Mouse (Mus musculus): ENCODE data around the gene Pitpnm1. TPM values are rescaled to one million over a fixed set of nuclear protein-coding genes. Genes with fewer than 3 reads are reported as not detected.
"Not testable (repeated sequence)": the region's sequence is repeated elsewhere in the genome, so short reads cannot be mapped to it uniquely, and the experiment has no call there.

The Pitpnm1 gene
- total and polyA plus RNA-seq, 2 experiments from 2014 or later, result 82.9 to 127 TPM

DNA sequence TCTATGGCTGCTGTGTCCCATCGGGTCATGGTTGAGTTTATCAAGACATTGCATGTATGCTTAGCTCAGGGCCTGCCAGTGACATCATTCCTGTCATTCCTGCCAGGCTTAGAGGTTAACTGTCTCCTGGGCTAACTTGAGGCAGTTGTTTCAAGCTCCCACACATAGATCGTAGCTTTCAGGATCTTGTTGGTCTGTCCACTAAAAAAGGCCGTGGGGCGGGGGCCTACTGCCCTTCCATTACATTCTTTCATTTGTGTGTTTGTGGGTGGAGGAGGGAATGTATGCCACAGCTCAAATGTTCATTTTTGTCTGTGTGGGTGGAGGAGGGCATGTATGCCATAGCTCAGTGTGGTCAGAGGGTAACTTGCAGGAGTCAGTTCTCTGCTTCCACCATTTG, 30.3 kb downstream of the Pitpnm1 start:
- H3K9ac ChIP-seq, result no peak overlapping the region
- H3K4me2 ChIP-seq (ENCODE audit: low read depth), result no peak overlapping the region
- no peaks in the 10 kb centered on the region for H3K27me3 ChIP-seq (ENCODE audit: insufficient read depth, low read length)
- DNase-seq (no peak), ATAC-seq (no peak)
- H3K9me3 ChIP-seq (ENCODE audit: low read length), result no peaks in the 10 kb centered on the region
- peaks cover 9% of the 10 kb centered on the region; the same call in 1 of the 2 replicates for H3K4me1 ChIP-seq (ENCODE audit: insufficient read depth)
- WGBS, result 93% methylated on average over 4 of the region's 4 CpGs
- no peak overlapping the region for H3K4me3 ChIP-seq (ENCODE audit: low read depth, low read length)
- TF ChIP-seq CTCF (IDR thresholded peaks at IDR 0.05; ENCODE audit: low read depth), result no peak
- H3K36me3 ChIP-seq (ENCODE audit: insufficient read depth), result peaks cover 50% of the 10 kb centered on the region
- H3K27ac ChIP-seq (ENCODE audit: low read depth, low read length), result no peak overlapping the region

DNA sequence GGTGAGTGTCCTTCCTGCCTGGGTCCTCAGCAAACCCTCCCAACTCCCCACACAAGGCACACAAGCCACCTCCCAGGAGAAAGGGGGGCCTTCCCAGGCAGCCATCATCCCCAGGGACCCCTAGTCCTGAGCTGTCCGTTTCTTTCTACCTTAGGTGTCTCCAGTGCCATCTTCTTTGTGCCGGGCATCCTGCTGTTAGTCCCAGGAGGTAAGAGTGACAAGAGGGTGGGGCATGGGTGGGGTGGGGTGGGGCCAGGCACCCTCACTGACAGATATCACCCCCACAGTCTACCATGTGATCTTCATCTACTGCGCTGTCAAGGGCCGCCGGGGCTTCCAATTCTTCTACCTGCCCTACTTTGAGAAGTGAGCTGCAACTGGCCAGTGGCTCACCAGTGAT, 31.3 kb downstream of the Pitpnm1 start:
- WGBS, result 98% methylated on average over 5 of the region's 5 CpGs
- ATAC-seq, result no peak
- DNase-seq, result no peak
- H3K4me2 ChIP-seq (ENCODE audit: low read depth), result no peak overlapping the region
- no peaks in the 10 kb centered on the region for H3K27me3 ChIP-seq (ENCODE audit: insufficient read depth, low read length)
- TF ChIP-seq CTCF (IDR thresholded peaks at IDR 0.05; ENCODE audit: low read depth), result no peak
- H3K4me1 ChIP-seq (ENCODE audit: insufficient read depth), result peaks cover 9% of the 10 kb centered on the region; the same call in 1 of the 2 replicates
- no peaks in the 10 kb centered on the region for H3K9me3 ChIP-seq (ENCODE audit: low read length)
- no peak overlapping the region for H3K27ac ChIP-seq (ENCODE audit: low read depth, low read length)
- no peak overlapping the region for H3K9ac ChIP-seq
- no peak overlapping the region for H3K4me3 ChIP-seq (ENCODE audit: low read depth, low read length)
- peaks cover 50% of the 10 kb centered on the region for H3K36me3 ChIP-seq (ENCODE audit: insufficient read depth)

DNA sequence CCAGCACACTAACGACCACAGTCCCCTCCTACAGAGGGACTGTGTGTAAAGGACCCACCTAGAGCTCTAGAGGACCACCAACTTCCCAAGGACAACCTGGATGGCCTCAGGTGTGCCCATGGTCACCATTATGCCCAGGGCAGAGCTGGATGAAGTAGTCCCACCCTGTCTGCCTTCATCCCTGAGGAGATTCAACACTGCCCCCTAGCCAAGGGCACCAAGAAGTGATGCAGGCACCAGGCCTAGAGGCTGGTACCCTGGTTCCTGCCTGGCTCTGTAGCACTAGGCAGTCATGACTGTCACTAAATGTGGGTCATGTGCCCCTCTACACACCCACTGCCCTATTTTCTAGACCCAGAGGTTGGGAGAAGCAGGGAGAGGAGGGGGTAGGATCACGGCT, 32.0 kb downstream of the Pitpnm1 start:
- ATAC-seq (no peak), DNase-seq (no peak)
- H3K27ac ChIP-seq (ENCODE audit: low read depth, low read length), result no peak overlapping the region
- H3K4me3 ChIP-seq (ENCODE audit: low read depth, low read length), result no peak overlapping the region
- H3K9ac ChIP-seq, result no peak overlapping the region
- H3K9me3 ChIP-seq (ENCODE audit: low read length), result no peaks in the 10 kb centered on the region
- TF ChIP-seq CTCF (IDR thresholded peaks at IDR 0.05; ENCODE audit: low read depth), result 0 out of 2 replicates have a peak, but pooled peaks have one; percentile 21
- H3K27me3 ChIP-seq (ENCODE audit: insufficient read depth, low read length), result no peaks in the 10 kb centered on the region
- 88% methylated on average over 2 of the region's 2 CpGs for WGBS
- H3K4me1 ChIP-seq (ENCODE audit: insufficient read depth), result peaks cover 4% of the 10 kb centered on the region; the same call in 1 of the 2 replicates
- H3K36me3 ChIP-seq (ENCODE audit: insufficient read depth), result peaks cover 50% of the 10 kb centered on the region
- no peak overlapping the region for H3K4me2 ChIP-seq (ENCODE audit: low read depth)

DNA sequence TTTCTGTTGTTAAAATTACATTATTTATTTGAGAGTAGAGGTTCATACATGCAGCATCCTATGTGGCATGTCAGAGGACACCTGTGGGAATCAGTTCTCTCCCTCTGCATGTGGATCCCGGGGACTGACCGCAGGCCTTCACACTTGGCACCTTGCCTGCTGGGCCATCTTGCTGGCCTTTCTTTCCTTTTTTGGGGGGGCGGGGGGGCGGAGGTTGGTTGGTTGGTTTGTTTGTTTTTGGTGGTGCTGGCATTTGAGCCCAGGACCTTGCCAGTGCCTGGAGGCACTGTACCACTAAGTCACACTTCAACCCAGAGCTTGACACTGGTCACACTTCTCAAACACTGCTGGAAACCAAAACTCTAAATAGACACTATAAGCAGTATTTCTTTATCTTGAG, 34.6 kb downstream of the Pitpnm1 start:
- Histone ChIP-seq H3K4me1 (ENCODE audit: insufficient read depth) (no peaks in the 10 kb centered on the region), H3K9ac (no peak overlapping the region), H3K4me2 (ENCODE audit: low read depth) (no peak overlapping the region), H3K9me3 (ENCODE audit: low read length) (no peaks in the 10 kb centered on the region), H3K36me3 (ENCODE audit: insufficient read depth) (peaks cover 34% of the 10 kb centered on the region), H3K4me3 (ENCODE audit: low read depth, low read length) (no peak overlapping the region), H3K27me3 (ENCODE audit: insufficient read depth, low read length) (no peaks in the 10 kb centered on the region), H3K27ac (ENCODE audit: low read depth, low read length) (no peak overlapping the region)
- TF ChIP-seq CTCF (IDR thresholded peaks at IDR 0.05; ENCODE audit: low read depth), result no peak
- WGBS, result 82% methylated on average over 4 of the region's 4 CpGs
- DNase-seq (no peak), ATAC-seq (no peak)

DNA sequence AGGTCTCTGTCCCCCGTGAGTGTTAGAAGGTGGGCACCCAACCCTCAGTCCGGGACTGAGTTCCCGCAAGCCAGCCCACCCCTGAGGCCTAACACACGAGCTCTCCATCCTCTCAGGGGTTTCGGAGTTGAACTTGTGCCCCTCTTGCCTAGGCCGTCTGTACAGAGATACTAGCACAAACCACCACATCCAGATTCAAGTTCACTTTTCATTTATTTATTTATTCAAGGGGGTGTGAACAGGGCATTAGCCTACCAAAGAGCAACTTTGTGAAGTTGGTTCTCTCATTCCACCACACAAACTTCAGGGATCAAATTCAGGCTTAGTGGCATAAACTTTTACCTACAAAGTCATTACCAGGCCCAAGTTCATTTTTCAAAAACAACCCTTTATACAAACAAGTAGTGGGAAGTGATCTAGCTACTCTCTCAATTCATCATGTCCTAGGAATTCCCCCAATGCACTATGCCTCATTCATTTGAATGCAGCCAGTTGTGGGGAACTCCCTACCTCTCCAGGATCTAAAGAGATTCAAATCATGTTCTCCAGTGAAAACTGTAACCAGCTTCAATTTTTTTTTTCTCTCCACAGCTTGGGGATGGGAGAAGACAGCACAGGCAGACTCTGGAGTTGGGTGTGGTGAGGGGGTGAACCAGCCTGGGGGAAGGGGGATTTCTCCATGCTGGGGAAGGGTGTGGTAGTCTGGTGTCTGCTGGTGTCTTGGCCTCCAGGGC, 35.6 kb downstream of the Pitpnm1 start:
- H3K4me1 ChIP-seq (ENCODE audit: insufficient read depth); H3K4me2 ChIP-seq (ENCODE audit: low read depth); DNase-seq; H3K27me3 ChIP-seq (ENCODE audit: insufficient read depth, low read length); ATAC-seq; H3K4me3 ChIP-seq (ENCODE audit: low read depth, low read length); H3K9ac ChIP-seq; H3K9me3 ChIP-seq (ENCODE audit: low read length); H3K27ac ChIP-seq (ENCODE audit: low read depth, low read length): not testable (repeated sequence)
- 84% methylated on average over 6 of the region's 6 CpGs for WGBS
- peaks cover 29% of the 10 kb centered on the region for H3K36me3 ChIP-seq (ENCODE audit: insufficient read depth)

DNA sequence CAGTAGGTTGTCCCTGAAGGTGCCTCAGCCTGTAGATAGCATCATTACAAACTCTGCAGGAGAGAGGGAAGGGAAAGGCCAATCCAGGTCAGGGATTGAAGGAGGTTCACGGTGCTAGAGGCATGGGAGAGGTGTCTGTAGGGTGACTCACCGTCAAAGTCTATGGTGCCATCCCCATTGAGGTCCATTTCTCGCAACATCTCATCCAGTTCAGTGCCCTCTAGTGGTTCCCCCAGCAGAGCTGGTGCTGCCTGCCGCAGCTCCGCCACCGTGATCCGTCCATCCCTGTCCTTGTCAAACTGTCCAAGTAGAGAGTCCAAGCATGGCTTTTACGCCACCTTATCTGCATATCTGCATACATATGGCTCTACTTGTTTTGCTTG, 36.2 kb downstream of the Pitpnm1 start:
- peak; percentile 46 for TF ChIP-seq CTCF (IDR thresholded peaks at IDR 0.05; ENCODE audit: low read depth)
- H3K4me1 ChIP-seq (ENCODE audit: insufficient read depth); H3K27me3 ChIP-seq (ENCODE audit: insufficient read depth, low read length); DNase-seq; H3K4me2 ChIP-seq (ENCODE audit: low read depth); H3K4me3 ChIP-seq (ENCODE audit: low read depth, low read length); ATAC-seq; H3K27ac ChIP-seq (ENCODE audit: low read depth, low read length); H3K9me3 ChIP-seq (ENCODE audit: low read length); H3K9ac ChIP-seq: not testable (repeated sequence)
- 27% methylated on average over 8 of the region's 8 CpGs for WGBS
- peaks cover 24% of the 10 kb centered on the region for H3K36me3 ChIP-seq (ENCODE audit: insufficient read depth)

DNA sequence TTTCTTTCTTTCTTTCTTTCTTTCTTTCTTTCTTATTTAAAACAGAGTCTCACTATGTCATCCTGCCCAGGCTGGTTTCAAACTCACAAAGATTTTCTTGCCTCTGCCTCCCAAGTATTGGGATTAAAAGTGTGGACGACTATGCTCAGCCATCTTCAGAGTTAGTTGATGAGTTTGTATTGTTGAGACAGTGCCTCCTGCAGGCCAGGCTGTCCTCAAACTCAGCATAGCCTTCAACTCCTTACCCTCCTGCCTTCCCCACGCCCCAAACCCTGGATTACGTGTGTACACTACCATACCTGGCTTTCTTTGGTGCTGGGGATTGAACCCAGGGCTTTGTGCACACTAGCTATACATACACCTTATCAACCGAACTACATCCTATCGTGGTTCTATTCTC, 36.7 kb downstream of the Pitpnm1 start:
- WGBS, result 72% methylated on average over 5 of the region's 5 CpGs
- Histone ChIP-seq H3K9ac (no peak overlapping the region), H3K27me3 (ENCODE audit: insufficient read depth, low read length) (no peaks in the 10 kb centered on the region), H3K9me3 (ENCODE audit: low read length) (no peaks in the 10 kb centered on the region), H3K27ac (ENCODE audit: low read depth, low read length) (no peak overlapping the region), H3K36me3 (ENCODE audit: insufficient read depth) (peaks cover 19% of the 10 kb centered on the region), H3K4me2 (ENCODE audit: low read depth) (no peak overlapping the region), H3K4me3 (ENCODE audit: low read depth, low read length) (no peak overlapping the region), H3K4me1 (ENCODE audit: insufficient read depth) (no peaks in the 10 kb centered on the region)
- no peak for ATAC-seq
- DNase-seq, result no peak
- no peak for TF ChIP-seq CTCF (IDR thresholded peaks at IDR 0.05; ENCODE audit: low read depth)
